Mouse (Mus musculus) embryonic fibroblast, embryonic 13.5 days (primary cell): ENCODE measurements at regions not wholly inside any gene's neighbourhood (a gene's known extent, or its start where the extent isn't known, plus 50 kb on each side); places are given as distances from the start of the nearest gene placed in this dataset.

Source experiments
- H3K27ac ChIP-seq: 2 replicates; pipeline ENCODE4 v1.5.1; 2012; ENCODE audit warnings: low read length, control low read depth, inconsistent platforms; ENCODE audit not compliant: insufficient read depth
- H3K4me1 ChIP-seq: 2 replicates; pipeline ENCODE4 v1.6.1; 2011; ENCODE audit warnings: low read length; ENCODE audit not compliant: control insufficient read depth, insufficient read depth
- H3K4me3 ChIP-seq: 2 replicates; pipeline ENCODE4 v1.5.1; 2011; ENCODE audit warnings: mild to moderate bottlenecking, control low read depth, low read length; ENCODE audit not compliant: insufficient read depth
- CTCF ChIP-seq: IDR thresholded peaks from 2 replicates; pipeline ENCODE4 v1.5.1; 2011; ENCODE audit warnings: mild to moderate bottlenecking, control low read depth, low read length, moderate library complexity, borderline replicate concordance; ENCODE audit not compliant: insufficient read depth
- POLR2A ChIP-seq: IDR thresholded peaks from 2 replicates; pipeline ENCODE4 v1.6.1; 2011; ENCODE audit warnings: low read depth, mild to moderate bottlenecking, control low read depth, low read length, moderate library complexity

- H3K4me3 ChIP-seq = no peak overlapping the region
- TF ChIP-seq POLR2A (no peak), CTCF (no peak)
Observed at GRCm38 (mm10) chrX:70945382-70945781, 104.7 kb upstream of the Mamld1 start.

GRCm38 (mm10) chrX:70946052-70946451, 104.0 kb upstream of the Mamld1 start:
- Histone ChIP-seq H3K4me1 (no peaks in the 10 kb centered on the region), H3K27ac (no peak overlapping the region), H3K4me3 (no peak overlapping the region)
- no peak for TF ChIP-seq POLR2A
- no peak for TF ChIP-seq CTCF

More at GRCm38 (mm10) chrX:70945382-70945781, 104.7 kb upstream of the Mamld1 start:
- no peak overlapping the region for H3K27ac ChIP-seq
- H3K4me1 ChIP-seq = no peaks in the 10 kb centered on the region

- TF ChIP-seq CTCF (no peak), POLR2A (no peak)
- Histone ChIP-seq H3K4me1 (no peaks in the 10 kb centered on the region), H3K4me3 (no peak overlapping the region), H3K27ac (no peak overlapping the region)
Observed at GRCm38 (mm10) chrX:70949232-70949631, 100.8 kb upstream of the Mamld1 start.

GRCm38 (mm10) chrX:70953022-70953421, 97.0 kb upstream of the Mamld1 start:
- Histone ChIP-seq H3K27ac (no peak overlapping the region), H3K4me1 (no peaks in the 10 kb centered on the region), H3K4me3 (no peak overlapping the region)
- no peak for TF ChIP-seq POLR2A
